Mouse (Mus musculus) layer of hippocampus, postnatal 36 days (tissue): ENCODE measurements at regions not wholly inside any gene's neighbourhood (a gene's known extent, or its start where the extent isn't known, plus 50 kb on each side); places are given as distances from the start of the nearest gene placed in this dataset.

Experiments
- DNase-seq, 2 experiments: peaks; one replicate each; pipeline ENCODE4 v3.0.0; 2022

DNA sequence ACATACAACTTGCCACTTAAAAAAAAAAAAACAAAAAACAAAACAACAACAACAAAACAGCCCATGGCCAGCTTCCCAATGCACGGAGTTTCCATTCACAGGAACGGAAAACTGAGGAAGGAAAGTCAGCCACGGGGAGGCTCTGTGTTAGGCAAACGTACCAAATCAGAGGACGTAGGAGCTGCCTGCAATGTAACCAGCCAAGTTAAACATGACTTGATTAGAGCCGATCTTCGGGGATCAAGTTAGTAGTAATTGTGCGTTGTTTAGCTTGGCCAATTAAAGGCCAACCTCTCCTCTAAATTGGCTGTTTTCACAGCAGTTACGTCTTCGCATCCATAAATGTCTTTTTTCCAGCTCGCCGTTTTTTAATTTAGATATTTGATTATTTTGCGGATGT is 190.7 kb downstream of the Cd83 start:
- no peak for DNase-seq

DNA sequence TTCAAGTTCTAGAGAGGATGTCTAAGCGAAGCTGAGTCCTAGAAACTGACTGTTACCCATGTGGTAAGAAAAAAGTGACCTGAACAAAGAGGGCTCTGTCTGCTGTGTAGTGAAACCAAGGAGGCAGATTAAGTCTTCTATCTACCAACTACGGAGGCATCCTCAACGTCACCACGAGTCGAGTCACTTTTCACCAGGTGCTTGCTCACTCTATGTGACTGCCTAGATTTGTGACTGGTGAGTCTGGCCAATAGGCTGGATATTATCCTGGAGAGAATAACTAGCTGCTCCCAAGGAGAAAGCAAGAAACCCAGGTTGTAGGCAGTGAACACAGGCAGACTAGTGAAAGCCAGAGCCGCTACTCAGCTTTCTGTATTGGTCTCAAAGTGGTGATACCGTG is 191.2 kb downstream of the Cd83 start:
- DNase-seq = no peak

DNA sequence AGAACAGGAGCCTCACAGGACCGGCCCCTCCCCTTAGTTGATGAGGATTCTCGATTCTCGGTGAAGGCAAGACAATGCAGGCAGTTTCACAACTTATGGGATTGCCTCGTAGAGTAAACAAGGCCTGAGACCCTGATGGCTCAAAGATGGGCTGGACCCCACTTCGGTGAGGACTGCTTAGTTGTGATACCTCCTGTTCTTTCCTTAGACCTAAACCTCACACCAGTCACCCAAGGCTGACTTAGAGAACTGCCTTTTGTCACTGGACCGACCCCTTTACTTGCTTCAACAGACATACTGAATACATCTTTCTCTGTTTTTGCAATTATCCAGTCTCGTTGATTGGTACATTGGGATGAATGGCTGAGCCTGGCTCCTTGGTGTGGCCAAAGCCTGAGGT is 192.1 kb downstream of the Cd83 start:
- no peak for DNase-seq

DNA sequence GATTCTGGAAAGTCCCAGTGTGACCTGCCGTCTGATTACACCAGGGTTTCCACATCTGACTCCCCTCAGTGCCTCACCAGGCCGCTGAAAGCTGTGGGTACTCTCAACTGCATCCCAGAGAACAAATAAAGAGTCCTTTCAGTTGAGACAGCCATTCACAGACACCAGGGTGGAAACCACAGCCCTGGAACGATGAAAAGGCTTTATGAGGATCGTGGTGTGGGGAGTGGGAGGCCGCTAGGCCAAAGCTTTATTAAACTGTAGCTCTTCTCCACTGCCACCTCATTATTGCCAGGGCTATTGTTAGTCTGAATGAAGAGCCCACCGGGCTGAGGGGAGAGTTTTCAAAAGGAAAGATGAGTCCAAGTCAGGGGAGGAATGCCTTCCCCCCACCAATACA is 202.8 kb downstream of the Cd83 start:
- DNase-seq = no peak

DNA sequence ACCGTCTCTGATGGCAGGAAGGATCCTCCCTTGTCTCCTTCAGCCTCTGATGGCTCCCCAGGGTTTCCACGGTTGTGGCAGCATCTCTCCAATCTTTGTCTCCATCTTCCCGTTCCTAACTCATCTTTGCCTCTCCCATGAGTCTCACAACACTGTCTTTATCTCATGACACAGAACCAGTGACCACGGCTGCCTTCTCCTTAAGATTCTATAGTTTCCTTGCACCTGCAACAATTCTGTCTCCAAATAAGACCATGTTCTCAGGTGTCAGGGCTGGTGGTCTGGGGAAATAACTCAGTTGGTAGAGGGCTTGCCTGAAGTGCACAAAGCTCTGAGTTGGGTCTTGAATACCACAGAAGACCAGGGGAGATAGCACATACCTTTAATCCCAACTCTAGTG is 203.8 kb downstream of the Cd83 start:
- DNase-seq = no peak

DNA sequence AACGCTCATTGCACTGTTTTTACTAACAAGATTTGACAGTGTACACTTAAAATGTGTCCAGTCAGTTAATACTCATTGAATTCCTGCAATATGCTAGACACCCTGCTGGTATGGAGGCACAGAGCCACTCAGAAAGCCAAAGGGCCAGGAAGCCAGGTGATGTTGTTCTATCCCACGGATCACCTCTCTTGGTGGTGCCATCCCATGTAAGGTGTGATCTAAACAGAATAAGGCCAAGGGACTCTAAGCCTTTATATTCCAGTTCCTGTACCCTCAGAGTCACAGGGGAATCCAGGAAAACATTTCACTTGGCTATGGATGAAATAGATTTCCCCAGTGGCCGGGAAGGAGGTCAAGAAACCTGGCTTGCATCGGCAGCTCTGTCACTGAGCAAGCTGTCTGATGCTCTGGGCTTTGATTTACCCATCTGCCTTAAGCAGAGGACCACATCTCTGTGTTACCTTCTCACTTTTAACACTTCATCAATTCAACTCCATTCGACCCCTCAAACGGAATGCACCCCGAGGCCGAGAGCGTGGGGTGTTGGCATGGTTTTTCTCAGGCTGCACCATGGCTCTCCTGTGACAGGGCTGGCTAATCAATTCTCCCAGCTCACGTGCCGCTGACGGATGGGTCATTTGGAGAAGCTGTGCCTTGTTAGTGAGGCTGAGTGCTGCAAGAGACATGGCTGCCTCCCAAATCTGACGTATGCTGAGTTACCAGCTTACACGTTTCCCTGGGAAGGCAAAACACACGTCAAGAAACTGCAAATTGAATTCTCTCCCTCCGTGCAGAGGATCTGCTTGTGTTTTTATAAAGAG is 205.9 kb downstream of the Cd83 start:
- peak; percentile 34 to 41 for DNase-seq

DNA sequence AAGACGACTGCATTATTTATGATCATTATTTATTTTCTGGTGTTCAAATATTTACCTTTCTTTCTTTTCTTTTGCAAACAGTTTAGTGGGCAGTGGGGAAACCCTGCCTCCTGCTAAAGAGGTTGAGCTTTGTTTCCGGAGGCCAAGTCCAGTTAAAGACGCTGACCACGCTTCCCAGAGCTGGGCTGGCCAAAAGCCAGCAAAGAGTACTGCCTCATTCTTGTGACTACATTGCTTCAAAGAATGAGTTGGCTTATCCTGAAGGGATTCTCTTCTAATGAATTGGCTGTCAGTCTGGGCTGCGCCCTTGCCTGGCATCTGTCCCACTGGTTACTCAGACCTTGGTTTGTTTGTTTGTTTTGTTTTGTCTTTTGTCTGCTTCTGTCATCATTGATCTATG is 207.2 kb downstream of the Cd83 start:
- no peak for DNase-seq

DNA sequence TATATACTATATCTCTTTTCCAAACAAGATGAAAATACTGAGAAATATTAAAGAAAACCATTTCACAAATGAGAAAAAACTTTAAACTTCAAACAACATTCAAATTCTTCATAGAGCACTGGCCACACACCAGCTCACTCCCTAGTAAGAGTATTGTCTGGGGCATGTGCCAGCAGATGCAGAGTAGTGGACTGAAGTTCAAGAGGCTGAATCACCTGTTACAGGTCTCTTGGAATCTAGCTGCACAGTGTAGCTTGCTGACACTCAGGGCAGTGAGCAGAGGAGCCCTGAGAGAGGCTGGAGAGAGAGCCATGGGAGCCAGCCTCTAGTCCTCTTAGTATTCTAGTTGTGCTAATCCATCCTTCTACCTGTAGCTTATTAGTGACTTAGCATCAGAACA is 208.4 kb downstream of the Cd83 start:
- DNase-seq = no peak

DNA sequence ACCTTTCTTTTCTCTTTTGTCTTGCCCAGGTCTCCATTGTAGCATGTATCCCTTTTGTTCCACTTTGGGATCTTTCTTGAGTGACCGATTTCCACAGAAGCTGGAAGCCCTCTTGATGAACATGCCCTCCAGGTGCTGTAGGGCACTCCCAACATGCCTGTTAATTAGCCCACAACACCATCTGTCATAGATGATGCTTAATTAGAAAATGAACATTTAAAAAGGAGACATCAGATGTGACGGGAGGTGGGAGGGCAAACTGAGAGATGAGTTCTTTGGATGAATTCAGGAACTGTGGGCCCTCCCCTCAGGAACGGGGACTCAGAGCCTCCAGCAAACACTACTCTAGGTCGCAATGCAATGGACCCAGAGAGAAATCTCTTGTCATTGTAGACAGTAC is 209.8 kb downstream of the Cd83 start:
- DNase-seq = no peak

DNA sequence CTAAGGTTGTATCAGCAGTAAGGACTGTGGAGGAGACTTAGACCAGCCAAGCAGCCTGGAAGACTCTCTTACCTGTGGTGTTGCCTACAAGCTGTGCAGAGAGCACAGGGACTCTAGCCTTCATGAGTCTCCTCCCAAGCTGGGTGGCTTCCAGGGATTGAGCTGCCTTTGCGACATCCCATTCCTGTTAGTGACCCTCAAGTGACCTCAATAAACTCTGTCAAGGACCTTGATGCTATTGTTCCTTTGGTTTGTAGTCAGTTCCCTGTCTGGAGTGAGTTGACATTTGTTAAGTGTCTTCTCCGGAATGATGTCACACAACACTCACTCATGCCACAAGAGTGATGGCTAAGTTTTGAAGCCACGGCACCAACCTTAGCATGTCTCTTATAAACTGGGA is 211.0 kb downstream of the Cd83 start:
- DNase-seq = no peak

DNA sequence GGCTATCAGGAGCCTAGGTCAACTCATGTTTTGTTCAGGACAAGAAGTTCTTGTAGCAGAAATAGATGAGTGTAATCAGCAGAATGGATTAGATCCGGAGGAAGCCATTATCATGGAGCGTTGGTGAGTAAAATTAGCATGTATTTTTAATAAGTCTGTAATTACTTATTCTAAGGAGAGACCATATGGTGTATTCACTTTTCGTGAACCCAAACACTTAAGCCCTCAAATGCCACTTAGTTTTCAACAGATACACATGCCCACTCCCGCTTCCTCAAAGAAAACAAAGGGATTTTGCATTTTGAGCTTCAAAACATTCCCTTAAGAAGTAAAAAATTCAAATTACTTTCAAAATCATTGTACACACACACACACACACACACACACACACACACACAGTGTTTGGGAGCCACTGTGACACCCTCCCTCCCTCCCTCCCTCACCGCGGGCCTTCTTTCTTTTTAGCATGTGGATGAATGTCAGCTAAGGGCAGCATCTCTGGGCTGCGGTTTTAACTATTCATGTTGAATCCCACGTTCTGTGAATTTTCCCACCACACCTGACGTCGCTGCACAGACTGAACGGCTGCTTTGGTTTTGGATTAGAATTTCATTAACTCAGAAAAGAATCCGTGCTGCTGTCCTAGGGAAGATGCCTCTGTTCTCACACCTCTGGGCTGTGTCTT is 217.4 kb downstream of the Cd83 start:
- DNase-seq = no peak

DNA sequence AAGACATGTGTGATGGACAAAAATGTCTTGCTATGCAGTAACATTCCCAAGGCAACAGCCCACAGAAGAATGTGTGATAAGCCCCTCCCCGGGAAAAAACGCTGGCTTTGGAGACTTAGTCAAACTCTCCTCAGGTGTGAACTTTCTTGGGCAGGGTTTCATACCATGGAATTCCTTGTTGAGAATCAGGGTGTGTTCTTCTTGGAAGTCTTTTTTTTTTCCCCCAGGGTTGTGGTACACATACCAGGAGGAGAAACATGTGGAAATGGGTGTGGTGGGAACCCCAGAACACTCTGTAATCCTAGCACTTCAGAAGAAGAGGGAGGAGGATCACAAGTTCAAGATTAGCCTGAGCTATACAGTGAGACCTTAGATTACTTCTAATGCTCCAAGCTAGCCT is 228.3 kb downstream of the Cd83 start:
- no peak for DNase-seq

DNA sequence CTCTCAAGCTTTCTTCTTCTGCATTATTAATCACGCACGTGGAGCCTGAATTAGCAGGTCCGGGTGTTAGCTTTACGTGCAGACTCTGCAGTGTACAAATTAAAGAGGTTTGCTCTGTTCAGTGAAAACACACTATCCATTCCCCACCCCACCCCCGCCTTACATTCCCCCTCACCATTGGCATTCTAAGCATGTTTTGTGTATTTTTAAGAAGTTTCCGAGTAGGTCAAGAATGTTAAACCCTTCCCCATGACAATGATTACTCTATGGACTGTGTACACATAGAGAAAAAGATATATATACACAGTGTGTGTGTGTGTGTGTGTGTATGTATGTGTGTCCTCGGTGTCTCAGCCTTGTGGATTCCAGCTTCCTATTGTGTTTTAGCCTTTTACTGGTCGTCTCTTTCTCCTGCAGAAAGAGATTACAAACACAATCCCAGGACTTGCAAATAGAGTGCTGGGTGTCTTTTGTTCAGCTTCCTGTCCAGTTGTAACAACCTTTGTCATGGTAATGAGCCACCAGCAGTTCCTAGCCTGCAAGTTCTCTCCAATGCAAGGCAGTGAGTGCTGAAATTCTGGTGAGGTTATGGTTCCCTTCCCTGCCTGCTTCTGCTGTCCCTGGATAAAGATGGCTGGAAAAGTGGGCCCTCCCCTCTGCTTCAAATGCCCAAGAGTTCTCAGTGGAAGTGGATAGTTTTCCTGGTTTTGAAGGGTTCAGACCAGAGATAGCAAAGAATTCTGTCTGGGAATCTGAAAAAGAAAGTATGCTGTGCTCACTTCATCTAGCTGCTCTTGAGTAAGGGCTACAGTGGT is 234.1 kb downstream of the Cd83 start:
- DNase-seq = no peak

DNA sequence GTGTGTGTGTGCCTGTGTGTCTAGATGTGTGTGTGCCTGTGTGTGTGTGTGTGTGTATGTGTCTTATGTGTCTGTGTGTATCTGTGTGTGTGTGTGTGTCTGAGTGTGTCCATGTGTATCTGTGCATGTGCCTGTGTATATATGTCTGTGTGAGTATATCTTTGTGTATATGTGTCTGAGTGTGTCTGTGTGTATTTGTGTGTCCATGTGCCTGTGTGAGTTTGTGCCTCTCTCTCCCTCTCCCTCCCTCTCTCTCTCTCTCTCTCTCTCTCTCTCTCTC is 234.7 kb downstream of the Cd83 start:
- DNase-seq = no peak

DNA sequence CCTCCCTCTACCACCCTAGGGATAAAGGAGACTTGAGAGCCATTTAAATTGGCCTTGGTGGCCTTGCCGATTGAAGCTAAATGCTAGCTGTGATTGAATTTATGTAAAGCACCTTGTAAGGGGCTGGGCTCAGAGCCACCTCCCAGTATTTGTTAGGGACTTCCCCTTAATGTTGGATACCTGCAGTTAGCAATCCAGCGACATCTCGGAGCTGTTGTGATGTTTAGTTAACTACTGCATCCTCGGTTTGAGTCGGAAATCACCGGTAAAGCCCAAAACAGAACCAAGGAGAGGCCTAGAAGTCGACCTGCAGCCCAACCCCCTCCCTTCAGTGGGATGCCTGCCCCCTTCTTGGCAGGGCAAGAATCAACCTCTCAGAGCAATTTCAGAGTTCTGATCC is 236.3 kb downstream of the Cd83 start:
- DNase-seq = no peak

DNA sequence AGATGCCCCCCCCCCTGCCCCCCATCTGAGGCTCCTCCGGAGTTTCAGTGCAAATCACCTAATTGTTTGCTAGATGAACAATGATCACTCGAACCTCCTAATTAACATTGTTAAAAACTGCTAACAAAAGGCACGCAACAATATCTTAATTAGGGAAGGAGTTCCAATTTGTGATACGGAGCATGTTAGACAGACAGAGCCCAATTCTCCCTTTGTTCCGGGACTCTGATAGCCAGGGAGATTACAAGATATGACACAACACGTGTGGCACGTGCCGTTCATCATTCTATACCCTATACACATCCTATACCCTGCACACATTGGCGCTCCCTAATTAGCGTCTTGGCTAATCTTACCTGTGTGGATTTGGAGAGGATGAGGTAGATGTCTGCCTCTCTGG is 237.5 kb downstream of the Cd83 start:
- DNase-seq = no peak

DNA sequence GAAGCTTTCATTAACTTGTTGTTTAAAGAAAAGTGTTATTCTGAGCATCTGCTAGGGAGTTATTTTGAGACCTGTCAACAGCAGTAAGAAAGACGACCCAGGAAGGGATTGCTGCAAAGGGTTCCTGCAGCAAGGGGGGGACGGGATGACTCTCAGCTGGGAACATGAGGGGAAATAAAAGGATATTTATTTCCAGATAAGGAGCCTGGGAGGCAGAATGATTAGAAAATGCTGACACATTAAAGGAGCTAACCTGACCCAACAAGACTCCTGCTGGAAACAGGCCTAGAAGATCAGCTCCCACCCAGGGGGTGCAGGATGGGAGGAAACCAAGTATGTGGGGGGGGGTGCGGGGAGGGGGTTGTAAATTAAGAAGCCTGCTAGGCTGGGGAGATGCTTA is 240.0 kb downstream of the Cd83 start:
- no peak for DNase-seq

DNA sequence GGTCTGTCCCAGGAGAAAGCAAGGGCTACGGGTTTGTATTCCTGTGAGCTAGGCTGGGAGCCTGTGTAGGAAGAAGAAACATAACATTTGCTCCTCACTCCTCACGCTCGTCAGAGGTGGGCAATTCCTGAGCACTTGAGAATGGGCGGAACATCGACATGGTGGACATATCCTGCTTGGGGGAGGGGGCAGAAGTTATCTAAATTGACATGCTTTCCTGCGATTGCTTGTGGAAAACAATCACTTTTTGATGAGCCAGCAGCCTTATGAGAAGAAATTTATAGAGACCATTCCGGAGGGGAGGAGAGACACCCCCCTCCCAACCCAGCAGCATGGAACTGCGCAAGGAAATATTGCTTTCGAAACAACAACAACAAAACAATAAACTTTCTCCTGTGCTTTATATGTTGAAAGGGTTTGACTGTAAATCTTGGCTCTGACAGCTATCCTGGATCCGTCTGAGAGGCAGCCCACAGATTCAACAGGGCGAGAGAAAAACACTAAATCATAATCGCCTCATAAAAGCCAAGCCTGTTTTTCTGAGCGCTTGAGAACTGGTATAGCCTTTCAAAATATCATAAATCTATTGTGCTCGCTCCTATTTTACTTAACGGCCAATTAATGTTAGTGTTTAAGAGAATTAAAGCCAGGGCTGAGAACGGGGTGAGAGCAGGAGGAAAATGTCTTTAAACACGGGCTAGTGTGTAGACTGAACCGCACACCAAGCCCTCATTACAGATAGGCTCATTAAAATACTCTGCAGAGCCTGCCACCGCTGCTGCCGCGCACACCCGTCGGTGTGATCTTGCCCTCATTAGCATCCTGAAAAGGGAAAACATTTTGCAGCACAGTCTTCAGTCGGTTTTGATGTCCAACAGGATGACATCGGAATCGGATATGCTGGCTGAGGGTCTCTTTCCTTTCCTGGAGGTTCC is 242.0 kb downstream of the Cd83 start:
- no peak for DNase-seq

DNA sequence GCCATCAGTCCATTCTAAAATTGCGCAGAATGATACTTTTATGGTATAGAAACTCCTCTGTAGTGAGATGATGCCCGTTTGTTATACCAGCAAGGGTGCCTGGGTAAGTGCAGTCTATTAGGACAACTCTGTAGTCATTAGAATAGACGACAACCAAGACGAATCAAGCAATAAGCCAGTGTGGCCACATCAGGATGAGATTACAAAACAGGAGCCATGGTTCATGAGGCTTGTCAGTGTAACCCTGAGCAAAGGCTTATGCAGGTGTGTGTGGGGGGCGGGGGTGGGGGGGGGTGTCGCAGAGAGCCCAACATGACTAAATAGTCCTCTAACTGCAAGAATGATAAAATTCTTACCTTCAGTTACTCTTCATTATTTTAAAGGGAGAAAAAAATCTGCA is 243.5 kb downstream of the Cd83 start:
- DNase-seq = no peak

DNA sequence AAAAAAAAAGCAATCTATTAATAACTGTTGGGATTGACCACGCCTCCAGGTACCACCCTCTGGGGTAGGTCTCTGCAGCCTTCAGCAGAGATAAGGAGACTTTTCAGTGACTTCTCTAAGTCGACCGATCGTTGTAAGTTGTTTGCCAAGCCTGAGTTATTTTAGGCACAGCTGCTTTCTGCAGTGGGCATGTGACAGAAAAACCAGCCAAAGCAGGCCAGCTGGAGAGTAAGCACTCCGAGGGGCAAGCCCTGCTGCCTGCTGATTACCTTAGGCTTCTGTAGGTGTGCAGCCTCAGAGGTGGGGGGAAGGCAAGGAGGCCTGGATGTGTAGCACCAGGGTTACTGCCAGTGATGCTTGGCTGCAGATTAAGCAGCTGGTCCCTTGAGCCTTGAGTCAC is 246.0 kb downstream of the Cd83 start:
- DNase-seq = no peak

DNA sequence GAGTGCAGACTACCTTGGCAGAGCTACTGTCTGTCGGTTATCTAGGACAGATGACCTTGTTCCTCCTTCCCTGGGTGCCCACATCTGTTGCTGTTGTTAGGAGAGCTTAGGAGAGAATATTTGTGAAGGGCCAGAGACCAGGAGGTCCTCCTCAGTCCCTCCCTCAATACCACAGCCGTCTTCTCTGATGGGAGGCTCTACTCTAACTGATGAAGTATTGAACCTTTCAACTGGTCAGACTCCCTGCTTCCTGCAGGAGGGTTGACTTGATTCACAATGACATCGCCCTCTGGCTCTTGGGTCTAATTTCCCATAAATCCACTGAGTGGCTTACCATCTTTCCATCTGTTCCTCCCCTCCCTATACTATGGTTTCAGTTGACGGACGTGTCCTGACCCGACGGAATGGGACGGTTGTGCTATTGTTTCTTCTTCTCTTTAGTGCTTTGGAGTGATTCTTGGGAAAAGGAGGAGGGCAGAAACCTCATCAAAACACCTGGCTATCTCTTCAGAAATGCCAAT is 253.3 kb downstream of the Cd83 start:
- no peak for DNase-seq

DNA sequence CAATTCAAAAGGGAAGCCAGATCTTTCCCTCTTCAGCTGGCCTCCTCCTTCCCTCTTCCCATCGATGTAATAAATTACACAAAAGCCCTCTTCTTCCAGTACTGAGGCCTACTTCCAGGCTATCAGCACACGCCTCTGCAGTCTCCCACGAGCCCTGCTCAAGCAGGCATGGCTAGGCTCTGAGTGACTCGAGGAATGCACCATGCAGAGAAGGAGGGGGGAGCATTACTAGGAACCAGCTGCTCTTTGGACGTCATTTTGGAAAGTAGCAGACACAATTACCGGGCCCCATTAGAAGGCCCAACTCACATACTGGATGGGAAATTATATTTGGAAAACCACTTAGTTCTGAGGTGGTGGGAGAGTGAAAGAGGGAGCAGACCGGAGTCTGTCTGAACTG is 253.7 kb downstream of the Cd83 start:
- DNase-seq = no peak
